Mouse (Mus musculus) heart, embryonic 10.5 days (tissue): ENCODE data around the gene H2-T24. TPM values are rescaled to one million over a fixed set of nuclear protein-coding genes. Genes with fewer than 3 reads are reported as not detected.

Experiments
- DNase-seq: peaks from one replicate; pipeline ENCODE4 v3.0.0-alpha.2; 2017; ENCODE audit warnings: low spot score
- H3K27ac ChIP-seq: fragments of 300-500 bp; sonication (generic); 2 replicates; pipeline ENCODE4 v1.5.1; 2016; ENCODE audit warnings: mild to moderate bottlenecking
- H3K27me3 ChIP-seq: fragments of 300-500 bp; sonication (generic); 2 replicates; pipeline ENCODE4 v1.6.1; 2016; ENCODE audit warnings: mild to moderate bottlenecking; ENCODE audit not compliant: poor library complexity, insufficient read depth, severe bottlenecking
- H3K36me3 ChIP-seq: fragments of 300-500 bp; sonication (generic); 2 replicates; pipeline ENCODE4 v1.6.1; 2016; ENCODE audit warnings: mild to moderate bottlenecking, moderate library complexity
- H3K4me1 ChIP-seq: fragments of 300-500 bp; sonication (generic); 2 replicates; pipeline ENCODE4 v1.6.1; 2016; ENCODE audit warnings: mild to moderate bottlenecking
- H3K4me3 ChIP-seq: fragments of 300-500 bp; sonication (generic); 2 replicates; pipeline ENCODE4 v1.5.1; 2016; ENCODE audit warnings: mild to moderate bottlenecking, moderate library complexity
- H3K9me3 ChIP-seq: fragments of 300-500 bp; sonication (generic); 2 replicates; pipeline ENCODE4 v1.6.1; 2016; ENCODE audit warnings: mild to moderate bottlenecking, moderate library complexity
- WGBS: fragments of 180-500 bp; shearing (Covaris S2); methylation state at CpG from one replicate; pipeline ENCODE4 v1.1.7; 2016; 5-methylcytosine and 5-hydroxymethylcytosine counted together
- microRNA counts: library from miRNA; unstranded; fragments of <30 nt; microRNA quantifications from one replicate; lab custom pipeline; 2017
- microRNA-seq: library from miRNA; unstranded; fragments of <30 nt; microRNA quantifications from one replicate; pipeline ENCODE4, GENCODE M21; 2017
- polyA plus RNA-seq: library from polyadenylated mRNA; unstranded; fragments of >200 nt; fragmentation: Nextera tagmentation; extraction: Ambion mirVana; gene quantifications from 2 replicates; pipeline ENCODE4 v1.2.1, GENCODE M21; 2016

H2-T24 gene
- polyA plus RNA-seq, 1 experiment from 2014 or later: 2.5 TPM

- Histone ChIP-seq H3K36me3 (peaks cover 80% of the 10 kb centered on the region), H3K4me3 (no peak overlapping the region), H3K9me3 (no peaks in the 10 kb centered on the region), H3K27ac (no peak overlapping the region), H3K4me1 (peaks cover 2% of the 10 kb centered on the region), H3K27me3 (no peaks in the 10 kb centered on the region)
- DNase-seq: peak; percentile 58
- 92% methylated on average over 10 of the region's 10 CpGs for WGBS
These were observed 57.1 kb downstream of the H2-T24 start for GRCm38 (mm10) chr17:35963279-35963678.

- WGBS: 95% methylated on average over 15 of the region's 15 CpGs
- Histone ChIP-seq H3K9me3 (no peaks in the 10 kb centered on the region), H3K36me3 (peaks cover 88% of the 10 kb centered on the region), H3K27ac (no peak overlapping the region), H3K27me3 (no peaks in the 10 kb centered on the region), H3K4me1 (no peaks in the 10 kb centered on the region), H3K4me3 (no peak overlapping the region)
- peak; percentile 69 for DNase-seq
These were observed 61.7 kb downstream of the H2-T24 start for GRCm38 (mm10) chr17:35958533-35959223.

MicroRNA genes within 50 kb of the gene (microRNA counts, 519-probe panel; counts per million panel counts)
- not detected for microRNA mmu-miR-877 (lab: Ali Mortazavi, UCI)

Small RNAs within 50 kb of the gene (microRNA-seq; reads per million reads assigned to microRNA genes)
- gene Mir877: 121 reads per million, percentile 53 among the genes with 10 or more reads in this experiment

Other genes with a start within 250 kb of the H2-T24 start
- 13.2 and 16.8 TPM in 2 replicates for gene Ier3, start 198.9 kb downstream of the H2-T24 start, polyA plus RNA-seq
- gene Flot1, start 197.3 kb downstream of the H2-T24 start, polyA plus RNA-seq: 66.2 and 71.7 TPM in 2 replicates
- 911 and 1,091 TPM in 2 replicates for gene Tubb5, start 182.3 kb downstream of the H2-T24 start, polyA plus RNA-seq
- gene Mdc1, start 179.0 kb downstream of the H2-T24 start, polyA plus RNA-seq: 25.3 and 29.1 TPM in 2 replicates
- gene Nrm, start 159.2 kb downstream of the H2-T24 start, polyA plus RNA-seq: 56.5 and 58.3 TPM in 2 replicates
- 19.9 and 22.2 TPM in 2 replicates for gene Ppp1r18, start 155.0 kb downstream of the H2-T24 start, polyA plus RNA-seq
- gene Dhx16, start 140.7 kb downstream of the H2-T24 start, polyA plus RNA-seq: 34.8 and 44.5 TPM in 2 replicates
- gene 2310061I04Rik, start 123.1 kb downstream of the H2-T24 start, polyA plus RNA-seq: 23.8 and 26.7 TPM in 2 replicates
- 59.4 and 78.6 TPM in 2 replicates for gene Atat1, start 110.5 kb downstream of the H2-T24 start, polyA plus RNA-seq
- 99.5 and 111 TPM in 2 replicates for gene Mrps18b, start 104.2 kb downstream of the H2-T24 start, polyA plus RNA-seq
- 37.6 and 45.2 TPM in 2 replicates for gene Ppp1r10, start 104.1 kb downstream of the H2-T24 start, polyA plus RNA-seq
- 81.6 and 81.8 TPM in 2 replicates for gene Abcf1, start 50.8 kb downstream of the H2-T24 start, polyA plus RNA-seq
- gene Gnl1, start 40.7 kb downstream of the H2-T24 start, polyA plus RNA-seq: 47.2 and 49.8 TPM in 2 replicates
- gene Prr3, start 40.3 kb downstream of the H2-T24 start, polyA plus RNA-seq: 21.9 and 30.5 TPM in 2 replicates
- 1.2 and 3.4 TPM in 2 replicates for gene H2-T23, start 12.3 kb upstream of the H2-T24 start, polyA plus RNA-seq
- 4.4 and 7.2 TPM in 2 replicates for gene H2-T22, start 22.2 kb upstream of the H2-T24 start, polyA plus RNA-seq
- not detected in 2 replicates for gene Gm6034, start 22.4 kb upstream of the H2-T24 start, polyA plus RNA-seq
- not detected in 2 replicates for gene Gm11127, start 37.8 kb upstream of the H2-T24 start, polyA plus RNA-seq
- gene Gm19684, start 101.1 kb upstream of the H2-T24 start, polyA plus RNA-seq: not detected in 2 replicates
- not detected in 2 replicates for gene Gm7030, start 108.9 kb upstream of the H2-T24 start, polyA plus RNA-seq
- 0.40 TPM in 1 of 2 replicates, not detected in the other for gene Gm8909, start 148.0 kb upstream of the H2-T24 start, polyA plus RNA-seq
- not detected in 2 replicates for gene H2-T3, start 169.7 kb upstream of the H2-T24 start, polyA plus RNA-seq
- 106 and 108 TPM in 2 replicates for gene Rpp21, start 237.5 kb upstream of the H2-T24 start, polyA plus RNA-seq